Mouse (Mus musculus) stomach, postnatal 0 days (tissue): ENCODE results near the gene Olfr1360. TPM values are rescaled to one million over a fixed set of nuclear protein-coding genes. Genes with fewer than 3 reads are reported as not detected.
A peak's percentile ranks its signal among the peaks of the same experiment; 100 is the strongest.

Experiments used
- ATAC-seq: fragments of 200-750 bp; cut with Nextera tagmentation; 2 replicates; pipeline ENCODE4 v1.8.0; 2017; ENCODE audit not compliant: low FRiP score, low TSS enrichment
- DNase-seq: peaks from one replicate; pipeline ENCODE4 v3.0.0-alpha.2; 2016; ENCODE audit warnings: low spot score
- H3K27ac ChIP-seq: fragments of 300-500 bp; sonication (generic); replicated peaks from 2 replicates; pipeline ENCODE4 v1.5.1; 2014; ENCODE audit warnings: mild to moderate bottlenecking, control low read depth
- H3K27me3 ChIP-seq: fragments of 300-500 bp; sonication (generic); 2 replicates; pipeline ENCODE4 v1.6.1; 2014; ENCODE audit warnings: low read length; ENCODE audit not compliant: control insufficient read depth, insufficient read depth
- H3K36me3 ChIP-seq: fragments of 300-500 bp; sonication (generic); 2 replicates; pipeline ENCODE4 v1.6.1; 2014; ENCODE audit warnings: low read length, mixed read lengths; ENCODE audit not compliant: control insufficient read depth, insufficient read depth
- H3K4me1 ChIP-seq: fragments of 300-500 bp; sonication (generic); replicated peaks from 2 replicates; pipeline ENCODE4 v1.6.1; 2014; ENCODE audit warnings: antibody characterized with exemption; ENCODE audit not compliant: control insufficient read depth, insufficient read depth
- H3K4me2 ChIP-seq: fragments of 300-500 bp; sonication (generic); replicated peaks from 2 replicates; pipeline ENCODE4 v1.6.1; 2014; ENCODE audit warnings: low read depth, mild to moderate bottlenecking, control low read depth, moderate library complexity
- H3K4me3 ChIP-seq: fragments of 300-500 bp; sonication (generic); 2 replicates; pipeline ENCODE4 v1.5.1; 2014; ENCODE audit warnings: low read depth, low read length, control low read depth
- H3K9ac ChIP-seq: fragments of 300-500 bp; sonication (generic); 2 replicates; pipeline ENCODE4 v1.6.1; 2014; ENCODE audit warnings: mild to moderate bottlenecking, low read length, control low read depth, mixed read lengths
- H3K9me3 ChIP-seq: fragments of 300-500 bp; sonication (generic); 2 replicates; pipeline ENCODE4 v1.6.1; 2016; ENCODE audit warnings: low read length; ENCODE audit not compliant: control insufficient read depth
- CTCF ChIP-seq: IDR thresholded peaks from 2 replicates; pipeline ENCODE4 v1.5.1; 2016; ENCODE audit warnings: antibody characterized with exemption, low read depth, mild to moderate bottlenecking, moderate library complexity
- EP300 ChIP-seq: optimal IDR thresholded peaks from 2 replicates; pipeline ENCODE3; 2016; ENCODE audit warnings: antibody characterized with exemption
- WGBS: fragments of 180-500 bp; shearing (Covaris S2); extraction: QIAGEN DNeasy Blood & Tissue Kit; methylation state at CpG from one replicate; pipeline ENCODE4 v1.1.7; 2014; 5-methylcytosine and 5-hydroxymethylcytosine counted together
- polyA plus RNA-seq: library from polyadenylated mRNA; unstranded; fragments of >200 nt; fragmentation: Nextera tagmentation; extraction: Ambion mirVana; gene quantifications from 2 replicates; pipeline ENCODE4 v1.2.1, GENCODE M21; 2015

Olfr1360 gene
- polyA plus RNA-seq, 1 experiment from 2014 or later: not detected

GRCm38 (mm10) chr13:21714725-21715124 lies 37.5 kb upstream of the Olfr1360 start:
- DNase-seq (peak; percentile 62), ATAC-seq (no peak)
- Histone ChIP-seq H3K4me3 (peak overlapping the region; percentile 34), H3K4me2 (peak overlapping the region; percentile 61), H3K9me3 (no peaks in the 10 kb centered on the region), H3K9ac (no peak overlapping the region; the same call in 1 of the 2 replicates), H3K36me3 (no peaks in the 10 kb centered on the region), H3K27me3 (no peaks in the 10 kb centered on the region), H3K4me1 (peaks cover 8% of the 10 kb centered on the region), H3K27ac (peak overlapping the region; percentile 82)
- WGBS: under 1% methylated on average over 7 of the region's 7 CpGs
- TF ChIP-seq CTCF (peak; percentile 93), EP300 (no peak)

DNA sequence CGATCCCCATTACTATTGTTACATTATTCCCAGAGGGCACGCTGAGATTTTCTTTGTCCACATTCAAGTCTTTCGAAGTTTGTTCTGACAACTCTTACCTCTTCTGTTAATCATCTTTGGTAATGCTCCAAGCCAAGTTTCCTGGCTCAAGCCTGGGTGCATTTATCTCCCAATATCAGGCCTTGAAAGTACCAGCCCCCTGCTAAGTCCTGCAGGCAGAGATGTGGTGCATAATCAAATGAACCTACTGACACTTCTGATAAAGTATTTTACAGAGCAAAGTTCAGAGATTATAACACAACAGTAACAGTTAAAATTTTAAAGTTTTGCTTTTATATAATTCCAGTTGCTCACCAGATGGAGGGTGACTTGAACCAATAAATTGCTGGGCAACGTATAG lies 34.5 kb upstream of the Olfr1360 start:
- Histone ChIP-seq H3K27me3 (no peaks in the 10 kb centered on the region), H3K27ac (no peak overlapping the region), H3K9ac (no peak overlapping the region), H3K4me1 (0 out of 2 replicates have a peak, but pooled peaks cover 3% of the 10 kb centered on the region), H3K9me3 (no peaks in the 10 kb centered on the region), H3K36me3 (no peaks in the 10 kb centered on the region), H3K4me2 (peak overlapping the region; percentile 64; the same call in 1 of the 2 replicates), H3K4me3 (no peak overlapping the region)
- ATAC-seq (no peak), DNase-seq (no peak)
- TF ChIP-seq CTCF: no peak
- TF ChIP-seq EP300: no peak
- 25% methylated on average over 4 of the region's 4 CpGs for WGBS

GRCm38 (mm10) chr13:21710821-21711525 lies 33.8 kb upstream of the Olfr1360 start:
- TF ChIP-seq CTCF (no peak), EP300 (peak; percentile 7)
- peak overlapping the region; percentile 64 for H3K4me2 ChIP-seq
- H3K9me3 ChIP-seq: no peaks in the 10 kb centered on the region
- ATAC-seq (peak; percentile 85), DNase-seq (peak; percentile 76)
- peak overlapping the region; percentile 43 for H3K9ac ChIP-seq
- H3K27ac ChIP-seq: peak overlapping the region; percentile 56
- no peaks in the 10 kb centered on the region for H3K27me3 ChIP-seq
- no peaks in the 10 kb centered on the region for H3K36me3 ChIP-seq
- peak overlapping the region; percentile 72 for H3K4me3 ChIP-seq
- H3K4me1 ChIP-seq: 0 out of 2 replicates have a peak, but pooled peaks cover 3% of the 10 kb centered on the region
- whole genome bisulfite sequencing: 2% methylated on average over 22 of the region's 22 CpGs

GRCm38 (mm10) chr13:21710031-21710711 lies 33.0 kb upstream of the Olfr1360 start:
- ATAC-seq (peak; percentile 84), DNase-seq (peak; percentile 88)
- Histone ChIP-seq H3K27me3 (no peaks in the 10 kb centered on the region), H3K4me1 (0 out of 2 replicates have a peak, but pooled peaks cover 2% of the 10 kb centered on the region), H3K9ac (peak overlapping the region; percentile 59), H3K36me3 (no peaks in the 10 kb centered on the region), H3K27ac (peak overlapping the region; percentile 86), H3K9me3 (no peaks in the 10 kb centered on the region), H3K4me3 (peak overlapping the region; percentile 72), H3K4me2 (peak overlapping the region; percentile 64)
- TF ChIP-seq EP300 (peak; percentile 66), CTCF (peak; percentile 90)
- WGBS: under 1% methylated on average over 32 of the region's 32 CpGs

- ATAC-seq: no peak
- Histone ChIP-seq H3K4me2 (no peak overlapping the region), H3K9me3 (no peaks in the 10 kb centered on the region), H3K4me3 (no peak overlapping the region), H3K27ac (no peak overlapping the region), H3K4me1 (no peaks in the 10 kb centered on the region), H3K36me3 (no peaks in the 10 kb centered on the region), H3K27me3 (no peaks in the 10 kb centered on the region), H3K9ac (no peak overlapping the region)
- no peak for TF ChIP-seq CTCF
- no peak for TF ChIP-seq EP300
- 70% methylated on average over 4 of the region's 4 CpGs for WGBS
- no peak for DNase-seq
Observed at GRCm38 (mm10) chr13:21706669-21707068, 29.5 kb upstream of the Olfr1360 start.

DNA sequence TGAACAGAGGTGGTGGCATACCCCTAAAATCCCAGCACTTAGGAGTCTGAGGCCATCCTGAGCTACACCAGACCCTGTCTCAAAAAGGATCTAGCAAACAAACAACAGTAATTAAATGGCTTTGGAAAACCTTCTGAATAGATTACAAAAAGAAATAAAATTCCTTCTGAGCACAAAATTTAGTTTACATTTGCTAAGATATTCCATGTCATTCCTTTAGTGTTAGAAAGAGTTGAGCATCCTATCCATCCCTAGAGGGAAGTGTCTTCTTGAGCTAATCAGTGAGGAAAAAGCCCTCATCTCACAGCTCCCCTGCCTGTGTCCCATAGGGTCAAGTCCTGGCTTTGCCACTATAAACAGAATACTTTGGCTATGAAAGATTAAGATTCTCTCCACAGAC lies 20.6 kb upstream of the Olfr1360 start, which contains the start of gene Olfr1359:
Gene Olfr1359 (plus strand): TSS at position 301 of the 400 bp plus-strand sequence.
- no peak for ATAC-seq
- Histone ChIP-seq H3K4me2 (no peak within 1 kb of the TSS), H3K9ac (no peak within 1 kb of the TSS), H3K27ac (no peak within 1 kb of the TSS), H3K9me3 (no peaks in the 10 kb centered on the region), H3K27me3 (no peaks in the 10 kb centered on the region), H3K4me3 (no peak within 1 kb of the TSS), H3K36me3 (no peaks in the 10 kb centered on the region), H3K4me1 (no peaks in the 10 kb centered on the region)
- TF ChIP-seq EP300 (no peak), CTCF (no peak)
- DNase-seq: no peak
